Mouse (Mus musculus) layer of hippocampus, adult 8-10 months (tissue): ENCODE measurements around the gene Tomm40. TPM values are rescaled to one million over a fixed set of nuclear protein-coding genes. Genes with fewer than 3 reads are reported as not detected.
A peak's percentile ranks its signal among the peaks of the same experiment; 100 is the strongest.
"Not testable (repeated sequence)": the region's sequence is repeated elsewhere in the genome, so short reads cannot be mapped to it uniquely, and the experiment has no call there.

Experiments used
- DNase-seq, 2 experiments: peaks; one replicate each; pipeline ENCODE4 v3.0.0; 2022; ENCODE audit warnings: low spot score in 2 of 2
- total RNA-seq, 4 experiments: library from RNA; stranded (reverse); gene quantifications; 2 replicates each; pipeline ENCODE4 v1.2.4; 2022

Gene Tomm40
- total RNA-seq, 4 experiments from 2014 or later: 104 to 112 (median 109) TPM

DNA sequence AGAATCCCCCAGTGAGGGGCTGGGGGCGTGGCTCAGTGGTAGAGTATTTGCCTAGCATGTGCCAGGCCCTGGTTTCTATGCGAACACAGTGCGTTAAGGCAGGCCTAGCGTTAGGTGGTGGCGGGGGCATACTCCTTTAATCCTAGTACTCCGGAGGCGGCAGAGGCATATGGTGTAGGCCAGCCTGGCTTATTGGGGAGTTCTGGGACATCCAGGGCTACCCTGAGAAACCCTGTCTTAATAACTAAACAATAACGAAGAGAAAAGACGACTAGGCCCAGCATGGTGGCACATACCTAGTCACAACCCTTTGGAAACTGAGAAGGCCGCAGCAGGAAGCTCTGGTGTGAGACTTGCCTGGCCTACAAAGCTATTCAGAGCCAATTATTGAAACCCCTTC is 27.1 kb downstream of the Tomm40 start:
- no peak for DNase-seq

DNA sequence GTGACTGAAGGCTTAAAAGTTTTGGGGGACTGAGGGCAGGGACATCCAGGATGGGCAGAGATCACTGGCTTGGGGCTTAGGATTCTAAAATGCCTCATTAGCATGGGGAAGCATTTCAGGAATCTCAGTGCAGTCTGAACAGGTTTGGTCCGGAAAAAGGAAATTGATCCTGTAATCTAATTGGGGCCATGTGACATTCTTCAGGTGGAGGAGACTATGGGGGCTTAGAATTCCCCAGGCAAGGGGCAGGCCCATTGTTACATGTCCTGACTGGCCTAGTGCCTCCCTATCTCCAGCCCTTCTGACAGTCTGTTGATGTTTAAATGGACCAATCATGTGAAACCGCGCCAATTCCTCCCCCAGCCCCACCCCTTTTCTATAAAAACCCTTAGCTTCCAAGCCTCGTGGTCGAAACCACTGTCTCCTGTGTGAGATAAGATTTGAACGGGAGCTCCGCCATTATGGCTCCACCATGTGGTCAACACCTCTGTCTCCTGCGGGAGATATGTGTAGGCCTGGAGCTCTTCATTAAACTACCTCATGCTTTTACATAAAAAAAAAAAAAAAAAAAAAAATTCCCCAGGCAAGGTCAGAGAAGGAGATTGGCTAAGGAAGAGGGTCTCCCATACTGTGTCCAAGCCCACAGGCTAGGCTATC is 28.2 kb downstream of the Tomm40 start:
- not testable (repeated sequence) for DNase-seq

DNA sequence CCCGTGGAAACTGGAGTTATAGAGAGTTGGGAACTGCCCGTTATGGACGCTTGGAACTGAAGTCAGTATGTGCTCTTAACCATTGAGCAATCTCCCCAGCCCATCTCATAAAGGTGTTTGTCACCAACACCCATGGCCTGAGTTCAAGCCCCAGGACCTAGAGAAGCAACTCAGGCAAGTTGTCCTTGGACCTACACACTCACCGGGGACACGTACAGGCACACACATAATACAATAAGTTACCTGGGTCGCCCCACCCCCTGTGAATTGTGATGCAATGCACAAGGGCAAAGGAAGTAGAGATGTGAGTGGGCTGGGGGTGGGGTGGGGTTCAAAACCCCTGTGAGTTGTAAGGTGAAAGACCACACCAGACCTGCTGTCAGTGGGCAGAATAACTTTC is 28.7 kb downstream of the Tomm40 start:
- no peak for DNase-seq

DNA sequence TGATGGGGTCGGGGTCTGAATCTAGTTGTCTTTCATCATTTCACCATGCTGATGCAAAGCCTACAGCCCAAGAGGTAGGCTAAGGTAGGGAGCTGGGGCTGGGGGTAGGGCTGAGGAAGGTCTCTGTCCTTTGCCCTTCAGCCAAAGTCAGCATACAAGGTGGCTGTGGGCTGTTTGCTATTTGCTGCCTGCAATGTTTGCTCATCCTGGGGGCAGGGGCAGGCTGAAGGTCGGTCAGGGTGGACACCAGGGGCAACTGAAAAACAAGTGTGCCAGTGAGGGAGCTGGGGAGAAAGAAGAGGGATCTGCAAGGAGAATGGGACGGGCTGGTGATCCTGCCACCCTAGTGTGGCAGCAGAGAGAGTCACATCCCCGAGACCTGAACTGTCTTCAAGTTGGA is 29.9 kb downstream of the Tomm40 start:
- DNase-seq: no peak

DNA sequence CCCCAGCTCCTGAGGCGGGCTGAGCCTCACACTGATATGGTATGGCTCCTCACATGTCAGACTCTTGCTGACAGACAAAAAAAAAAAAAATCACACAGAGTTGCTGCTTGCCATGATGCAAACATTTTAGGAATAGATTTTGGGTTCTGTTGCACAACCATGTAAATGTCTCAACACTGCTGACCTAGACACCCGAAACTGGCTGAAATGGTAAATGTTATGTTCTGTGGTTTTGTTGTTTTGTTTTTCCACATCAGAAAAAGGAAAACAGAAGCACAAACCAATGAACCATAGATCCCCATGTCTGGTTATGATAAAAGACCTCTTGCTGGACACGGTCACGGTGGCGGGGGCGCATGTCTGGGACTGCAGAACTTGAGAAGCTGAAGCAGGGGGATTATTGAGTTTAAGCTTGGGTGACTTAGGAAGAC is 31.5 kb downstream of the Tomm40 start:
- DNase-seq: no peak

DNA sequence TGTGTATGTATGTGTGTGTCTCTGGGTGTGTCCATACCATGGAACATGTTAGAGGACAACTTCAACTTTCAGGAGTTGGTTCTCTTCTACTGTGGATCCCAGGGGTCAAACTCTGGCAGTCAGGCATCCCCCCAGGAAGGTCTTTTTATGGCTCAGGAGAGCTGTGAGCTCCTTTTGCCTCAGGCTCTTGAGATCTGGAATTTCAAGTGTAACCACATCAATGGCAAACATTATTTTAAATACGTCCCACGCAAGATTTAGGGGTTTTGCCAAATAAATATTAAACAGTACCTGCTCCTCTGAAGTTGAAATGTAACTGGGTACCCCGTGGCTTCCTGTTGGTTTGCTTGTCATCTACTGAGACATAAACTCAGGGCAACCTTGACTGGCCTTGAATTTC is 32.3 kb downstream of the Tomm40 start:
- no peak for DNase-seq

DNA sequence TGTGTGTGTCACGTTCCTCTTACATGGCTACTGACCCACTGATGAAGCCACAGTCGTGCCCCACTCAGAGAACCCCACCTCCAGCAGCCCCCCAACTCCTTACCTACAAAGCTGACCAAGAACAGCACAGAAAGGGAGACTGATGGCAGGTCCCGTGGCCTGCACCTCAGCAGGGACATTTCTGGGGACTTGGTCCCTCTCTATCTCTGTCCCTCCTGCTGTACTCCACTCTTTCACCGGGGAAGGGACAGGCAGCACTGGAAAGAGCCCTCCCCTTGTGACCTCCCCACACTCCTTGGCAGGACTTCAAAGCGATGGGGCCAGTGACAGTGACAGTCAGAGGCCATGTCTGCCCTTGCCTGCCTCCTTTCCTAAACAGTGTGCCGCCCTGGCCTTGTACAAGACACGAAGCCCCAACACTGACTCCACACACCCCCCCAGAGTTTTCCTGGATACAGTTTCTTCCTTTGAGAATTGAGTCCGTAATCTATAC is 34.0 kb downstream of the Tomm40 start, which contains the start of the genes Gm44805 and Apoc4:
Gene Gm44805, minus strand, starts transcription at position 222 of the 493 bp plus-strand sequence.
Gene Apoc4, minus strand, starts transcription at position 278 of the 493 bp plus-strand sequence.
- no peak for DNase-seq

DNA sequence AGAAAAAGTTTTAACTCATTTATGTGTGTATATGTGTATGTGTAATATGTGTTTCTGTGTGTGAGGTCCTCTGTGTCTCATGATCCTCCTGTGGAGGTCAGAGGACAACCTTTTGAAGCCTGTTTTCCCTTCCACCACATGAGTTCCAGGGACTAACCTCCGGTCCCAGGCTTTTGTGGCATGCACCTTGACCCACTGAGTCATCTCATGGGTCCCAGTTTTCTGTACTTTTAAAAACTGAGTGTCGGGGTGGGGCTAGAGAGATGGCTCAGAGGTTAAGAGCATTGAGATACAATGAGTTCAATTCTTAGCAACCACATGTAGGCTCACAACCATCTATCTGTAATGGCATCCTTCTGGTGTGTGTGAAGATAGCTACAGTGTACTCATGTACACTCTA is 34.5 kb downstream of the Tomm40 start:
- DNase-seq: no peak

DNA sequence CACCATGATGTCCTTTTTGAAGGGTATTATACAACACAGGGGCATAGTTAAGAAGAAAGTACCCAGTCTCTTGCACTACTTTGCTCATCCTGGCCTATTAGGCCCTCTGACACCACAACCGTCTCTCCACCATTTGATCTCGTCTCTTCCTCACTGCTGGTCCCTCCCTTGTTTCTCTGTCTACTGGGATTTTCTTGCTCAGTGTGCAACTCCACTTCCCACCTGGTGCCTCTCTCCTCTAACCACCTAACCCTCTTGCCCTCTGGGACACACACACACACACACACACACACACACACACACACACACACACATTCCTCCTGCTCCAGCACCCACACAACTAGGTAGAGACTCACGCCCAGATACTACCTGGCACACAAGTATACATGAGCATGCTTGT is 36.3 kb downstream of the Tomm40 start:
- no peak for DNase-seq

DNA sequence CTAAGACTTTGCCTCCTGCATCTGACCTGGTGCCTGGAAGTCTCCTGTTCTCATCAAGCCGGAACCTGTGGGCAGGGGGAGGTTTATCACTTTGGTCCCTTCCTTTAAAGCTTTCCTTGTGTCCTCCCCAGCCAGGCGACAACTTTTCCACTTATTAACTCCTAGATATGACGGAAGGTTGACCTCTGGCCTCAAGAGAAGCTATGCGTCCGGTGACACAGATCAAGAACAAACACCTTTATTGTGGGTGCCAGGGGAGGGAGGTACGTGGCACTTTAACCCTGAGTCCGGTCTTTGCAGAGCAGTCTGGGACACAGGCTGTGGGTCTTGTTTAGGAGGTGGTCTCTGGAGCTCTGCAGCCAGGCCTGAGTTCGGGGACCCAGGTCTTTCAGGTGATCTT is 37.4 kb downstream of the Tomm40 start, which contains the start of gene Apoc2:
Gene Apoc2, minus strand, starts transcription at position 70 of the 400 bp plus-strand sequence.
- DNase-seq: no peak

DNA sequence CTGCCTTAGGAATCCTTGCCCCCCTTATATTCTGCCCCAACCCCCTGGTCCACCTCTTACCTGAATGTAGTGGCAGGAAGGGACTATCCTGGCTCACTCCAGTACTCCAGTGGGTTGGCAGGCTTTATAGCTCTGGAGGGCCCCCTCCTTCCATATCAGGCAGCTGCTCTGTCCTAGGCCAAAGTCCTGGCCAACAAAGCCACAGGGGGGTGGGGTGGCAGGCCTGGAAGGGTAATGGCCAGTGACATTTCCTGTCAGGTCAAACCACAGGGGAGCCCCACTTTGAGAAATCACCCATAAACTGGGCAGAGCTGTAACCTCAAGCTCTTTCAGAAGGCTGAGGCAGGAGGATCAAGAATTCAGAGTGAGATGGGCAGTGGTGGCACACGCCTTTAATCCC is 38.6 kb downstream of the Tomm40 start:
- DNase-seq: no peak

DNA sequence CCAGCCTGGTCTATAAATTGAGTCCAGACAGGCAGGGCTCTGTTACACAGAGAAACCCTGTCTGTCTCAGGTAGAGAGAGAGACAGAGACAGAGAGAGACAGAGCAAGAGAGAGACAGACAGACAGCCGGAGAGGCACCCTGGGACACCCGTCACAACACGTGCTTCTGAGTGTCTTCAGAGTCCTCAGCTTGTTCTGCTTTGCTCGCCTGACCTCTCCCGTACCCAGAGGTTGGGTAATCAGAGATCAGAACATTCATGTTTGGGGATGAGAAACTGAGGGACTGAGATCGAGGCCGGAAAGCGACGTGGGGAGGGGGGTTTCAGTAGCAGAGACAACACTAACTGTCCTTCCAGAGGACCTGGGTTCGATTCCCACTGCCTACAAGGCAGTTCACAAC is 39.4 kb downstream of the Tomm40 start:
- DNase-seq: no peak

DNA sequence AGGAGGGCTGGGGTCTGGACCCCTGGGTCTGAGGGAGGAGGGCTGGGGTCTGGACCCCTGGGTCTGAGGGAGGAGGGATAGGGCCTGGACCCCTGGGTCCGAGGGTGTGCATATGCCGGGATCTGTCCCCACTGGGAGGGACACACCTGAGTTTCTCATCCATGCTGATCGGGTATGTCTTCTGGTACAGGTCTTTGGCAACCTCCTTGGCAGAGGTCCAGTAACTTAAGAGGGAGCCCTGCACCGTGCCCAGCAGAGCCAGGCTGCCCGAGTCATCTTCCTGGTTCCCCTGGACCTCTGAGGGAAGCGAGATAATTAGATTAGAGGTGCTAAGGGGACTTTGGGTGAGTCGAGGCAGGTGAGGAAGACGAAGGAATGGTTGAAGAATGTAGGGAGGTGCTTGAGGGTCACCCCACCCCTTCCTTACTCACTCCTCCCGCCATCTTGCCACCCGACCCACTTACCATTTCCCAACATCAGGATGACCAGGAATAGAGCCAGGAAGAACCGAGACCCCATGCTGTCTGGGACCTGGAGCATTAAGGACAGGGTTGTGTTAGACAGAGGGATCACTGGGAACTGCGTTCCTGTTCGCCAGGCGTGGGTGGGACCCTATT is 42.0 kb downstream of the Tomm40 start:
- DNase-seq: no peak

DNA sequence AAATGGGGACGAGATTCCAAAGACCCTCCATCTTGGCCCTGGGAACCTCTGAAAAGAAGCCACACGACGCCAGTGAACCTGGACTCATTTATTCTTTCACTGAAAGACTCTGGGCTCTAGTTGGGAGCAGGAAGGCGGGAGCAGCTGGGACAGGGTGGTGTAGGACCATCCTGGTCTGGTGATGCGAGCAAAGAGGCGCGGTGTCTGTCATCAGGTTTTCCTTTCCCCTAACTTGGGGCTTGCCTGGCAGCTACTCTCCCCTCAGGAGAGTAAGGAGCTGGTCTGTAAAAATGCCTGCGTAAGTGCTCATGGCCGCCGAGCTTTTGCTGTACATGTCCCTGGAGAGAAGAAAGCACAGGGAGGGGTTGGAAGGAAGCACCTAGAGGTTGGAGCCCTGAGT is 43.7 kb downstream of the Tomm40 start:
- no peak for DNase-seq

DNA sequence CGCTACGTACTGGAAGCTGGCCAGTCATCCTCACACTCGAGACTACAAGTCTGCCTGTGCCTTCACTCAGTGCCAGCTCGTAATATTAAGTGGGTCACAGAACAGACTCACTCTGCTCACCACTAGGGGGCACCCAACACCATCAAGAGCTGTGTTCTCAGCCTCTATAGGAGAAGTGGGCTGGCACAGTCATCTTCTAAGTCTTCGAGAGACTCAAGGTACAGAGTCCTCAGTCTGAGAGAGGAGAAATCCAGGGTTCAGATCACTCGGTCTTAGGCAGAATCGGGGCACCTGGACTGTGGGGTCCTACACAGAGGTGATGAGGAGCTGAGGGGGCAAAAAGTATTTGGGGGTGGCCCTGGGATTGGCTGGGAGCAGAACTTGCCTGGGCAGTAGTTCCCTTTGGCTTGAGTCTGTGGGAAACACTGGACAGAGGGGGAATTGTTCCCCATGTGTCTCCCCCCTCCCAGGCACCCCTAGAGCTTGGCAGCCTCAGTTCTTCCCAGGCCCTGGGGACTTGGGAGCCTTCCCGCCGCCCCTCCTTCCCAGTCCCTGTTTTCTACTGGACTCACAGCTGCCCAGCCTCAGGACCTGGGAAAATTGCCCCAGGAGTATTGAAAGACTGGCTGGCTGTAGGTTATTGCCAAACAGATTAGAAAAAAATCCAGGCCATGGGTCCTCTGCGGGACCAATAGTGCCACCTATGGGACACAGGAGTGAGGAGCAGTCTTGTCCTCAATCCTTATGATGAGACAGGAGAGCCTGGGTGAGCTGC is 46.1 kb downstream of the Tomm40 start:
- DNase-seq: peak; percentile 94 to 96

DNA sequence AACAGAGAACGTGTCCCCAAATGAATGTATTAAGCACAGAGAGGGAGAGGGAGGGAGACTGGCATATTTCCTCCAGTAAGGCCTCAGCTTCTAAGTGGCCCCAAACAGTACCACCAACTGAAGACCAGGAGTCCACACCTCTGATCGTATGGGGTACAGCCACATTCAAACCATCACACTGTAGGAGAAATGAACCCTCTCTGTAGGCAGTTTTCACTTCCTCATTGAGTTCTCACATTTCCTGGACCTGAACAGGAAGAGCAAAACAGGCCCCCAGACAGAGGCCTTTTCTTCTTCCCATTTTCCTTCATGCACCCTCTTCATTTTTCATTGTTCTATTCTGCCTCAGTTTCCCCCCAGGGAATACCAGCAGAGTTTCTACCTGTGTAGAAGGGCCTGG is 47.8 kb downstream of the Tomm40 start:
- DNase-seq: no peak

DNA sequence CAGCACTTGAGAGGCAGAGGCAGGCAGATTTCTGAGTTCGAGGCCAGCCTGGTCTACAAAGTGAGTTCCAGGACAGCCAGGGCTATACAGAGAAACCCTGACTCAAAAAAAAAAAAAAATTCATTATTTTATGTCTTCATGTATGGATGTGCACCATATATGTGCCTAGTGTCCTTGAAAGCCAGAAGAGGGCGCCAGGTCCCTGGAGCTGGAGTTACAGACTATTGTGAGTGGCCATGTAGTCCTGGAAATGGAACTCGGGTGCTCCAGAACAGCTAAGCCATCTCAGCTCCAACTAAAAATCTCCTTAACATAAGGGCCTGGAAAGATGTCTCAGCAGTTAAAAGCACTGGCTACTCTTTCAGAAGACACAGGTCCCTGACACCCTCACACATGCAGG is 48.5 kb downstream of the Tomm40 start:
- no peak for DNase-seq

DNA sequence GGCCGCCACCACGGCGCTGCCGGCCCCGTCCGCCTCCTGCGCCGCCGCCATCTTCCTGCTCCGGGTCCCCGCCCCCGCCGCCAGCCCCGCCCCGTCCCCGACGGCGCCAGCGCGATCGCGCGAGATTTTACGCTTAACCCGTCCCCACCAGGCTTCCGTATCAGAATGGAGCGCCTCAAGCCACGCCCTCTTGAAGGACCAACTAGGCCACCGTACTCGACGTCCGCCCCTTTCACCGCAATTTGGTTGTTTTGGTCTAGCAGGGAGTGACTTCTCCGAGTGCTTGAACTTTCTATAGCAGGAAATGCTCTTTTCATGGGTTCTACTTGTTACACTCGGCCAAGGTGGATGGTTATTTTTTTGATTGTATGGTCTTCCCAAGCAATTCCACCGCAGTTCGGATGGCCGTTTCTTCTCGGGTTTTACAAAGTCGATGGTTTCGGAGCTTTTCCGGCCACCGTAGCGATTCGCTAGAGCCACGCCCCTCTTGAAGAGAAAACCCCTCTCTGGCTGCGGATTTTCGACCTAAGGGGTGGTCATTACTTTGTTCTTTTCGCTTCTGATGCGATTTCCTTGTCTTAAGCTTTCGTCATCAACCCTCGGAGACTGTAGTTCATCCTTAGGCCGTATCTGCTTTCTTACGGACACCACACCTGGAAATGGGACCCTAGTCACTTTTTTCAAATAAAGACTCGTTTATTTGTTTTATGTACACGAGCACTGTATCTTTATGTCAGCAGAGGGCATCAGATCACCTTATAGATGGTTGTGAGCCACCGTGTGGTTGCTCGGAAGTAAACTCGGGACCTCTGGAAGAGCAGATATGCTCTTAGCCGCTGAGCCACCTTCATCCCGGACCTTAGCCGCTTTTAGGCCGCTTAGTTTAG is 50.0 kb downstream of the Tomm40 start, which contains the start of gene Clptm1:
Gene Clptm1, minus strand, starts transcription at position 79 of the 887 bp plus-strand sequence.
- peak; percentile 96 to 98 for DNase-seq

DNA sequence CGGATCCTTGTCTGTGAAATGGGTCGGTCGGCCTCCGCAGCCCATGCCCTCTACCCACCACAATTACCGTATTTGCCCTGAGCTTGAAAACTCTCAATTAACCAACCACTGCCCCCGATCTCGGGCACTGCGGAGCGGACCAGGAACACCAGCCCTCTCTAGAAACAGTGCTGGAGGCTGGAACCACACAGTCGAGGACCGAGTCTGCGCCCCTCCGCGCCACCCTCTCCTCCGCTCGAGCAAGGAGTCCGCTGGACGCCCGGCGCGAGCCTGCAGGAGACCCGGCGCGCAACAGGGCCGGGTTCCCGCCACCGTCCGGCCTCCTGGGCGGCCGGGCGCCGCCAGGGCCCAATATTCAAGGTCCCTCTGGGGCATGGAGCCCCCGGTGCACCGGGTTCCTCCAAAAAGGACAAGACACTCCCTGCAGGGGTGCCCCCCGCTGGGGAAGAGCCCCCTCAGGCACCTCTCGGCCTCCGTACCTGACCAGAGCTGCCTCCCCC is 50.7 kb downstream of the Tomm40 start:
- no peak for DNase-seq

DNA sequence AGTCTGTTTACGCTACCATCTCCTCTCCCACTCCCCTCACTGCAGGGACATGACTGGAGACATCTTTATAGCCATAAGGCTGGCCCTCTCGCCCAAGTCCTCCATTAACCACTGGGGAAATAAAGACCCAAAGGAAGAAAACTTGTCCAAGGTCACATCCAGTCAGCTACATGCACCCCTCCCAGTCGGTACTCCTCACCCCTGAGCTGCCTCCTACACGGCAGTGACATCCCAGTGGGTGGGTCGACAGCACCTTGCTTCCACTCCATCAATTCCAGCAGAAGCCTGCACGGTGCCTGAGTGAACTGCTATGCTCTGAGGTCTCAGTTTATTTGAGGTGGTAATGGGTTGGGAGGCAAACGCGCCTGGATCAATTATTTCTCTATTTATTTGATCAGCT is 51.3 kb downstream of the Tomm40 start:
- DNase-seq: no peak

DNA sequence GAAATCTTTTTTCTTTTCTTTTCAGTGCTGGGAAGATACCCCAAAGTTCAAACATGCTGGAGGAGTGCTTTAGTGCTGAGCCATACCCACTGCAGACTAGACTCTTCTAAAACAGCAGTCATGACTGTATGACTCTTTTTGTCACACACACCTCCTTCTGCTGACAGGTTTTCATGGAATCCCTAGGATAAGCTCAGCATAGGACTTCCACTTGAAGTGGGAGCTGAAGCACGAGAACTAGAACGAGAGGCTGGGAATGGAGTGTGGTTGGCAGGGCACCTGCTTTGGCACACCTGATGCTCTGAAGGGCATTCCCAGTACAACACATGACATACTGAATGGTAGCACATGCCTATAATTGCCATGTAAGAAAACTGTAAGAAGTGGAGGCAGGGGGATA is 62.6 kb downstream of the Tomm40 start:
- no peak for DNase-seq
